Mouse (Mus musculus) CD8-positive naive resting alpha-beta T cell, adult 2 months (primary cell): ENCODE results near the gene Ang5.
"Not testable (repeated sequence)": the region's sequence is repeated elsewhere in the genome, so short reads cannot be mapped to it uniquely, and the experiment has no call there.

Experiments
- DNase-seq, 2 experiments: peaks; one replicate each; pipeline ENCODE4 v3.0.0; 2022; ENCODE audit warnings: low read depth in 2 of 2, low spot score in 2 of 2

The Ang5 gene

DNA sequence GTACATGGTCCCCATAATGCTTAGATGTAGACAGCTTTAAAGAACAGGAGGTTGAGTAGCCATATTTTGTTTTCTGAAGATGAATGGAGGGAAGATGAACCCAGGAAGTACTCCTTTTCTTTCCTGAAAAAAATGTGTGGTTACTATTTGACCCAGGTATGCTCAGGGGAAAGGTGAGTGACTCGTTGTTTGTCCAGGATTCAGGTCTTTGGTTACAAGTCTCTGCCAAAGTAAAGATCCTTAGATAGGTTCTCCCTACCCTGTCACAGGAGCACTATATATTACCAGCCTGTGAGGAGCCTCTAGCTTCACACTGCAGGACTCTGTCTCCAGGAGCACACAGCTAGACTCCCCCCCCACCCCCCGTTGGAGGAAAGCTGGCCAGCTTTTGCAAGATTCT lies at the start of gene Ang5:
TSS of gene Ang5 (plus strand) at position 301 of the 400 bp plus-strand sequence.
- DNase-seq: not testable (repeated sequence)

DNA sequence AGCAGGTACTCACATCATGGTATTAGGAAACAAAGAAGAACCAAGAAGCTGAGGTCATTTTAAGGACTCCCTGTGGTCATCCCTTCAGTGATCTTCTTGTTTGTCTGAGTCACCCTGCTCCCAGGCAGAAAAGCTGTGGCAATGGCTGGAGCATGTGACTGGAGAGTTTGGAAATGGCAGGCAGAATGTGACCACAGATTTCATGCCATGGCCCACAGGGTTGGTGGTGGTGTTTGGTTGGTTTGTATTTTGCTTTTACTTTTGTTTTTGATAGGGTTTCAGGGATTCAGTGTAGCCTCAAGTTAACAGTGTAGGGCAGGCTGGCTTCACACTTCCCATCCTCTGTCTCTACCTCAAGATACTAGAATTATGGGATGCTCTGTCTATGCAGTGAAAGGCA lies 38.7 kb upstream of the Ang5 start:
- DNase-seq: not testable (repeated sequence)

DNA sequence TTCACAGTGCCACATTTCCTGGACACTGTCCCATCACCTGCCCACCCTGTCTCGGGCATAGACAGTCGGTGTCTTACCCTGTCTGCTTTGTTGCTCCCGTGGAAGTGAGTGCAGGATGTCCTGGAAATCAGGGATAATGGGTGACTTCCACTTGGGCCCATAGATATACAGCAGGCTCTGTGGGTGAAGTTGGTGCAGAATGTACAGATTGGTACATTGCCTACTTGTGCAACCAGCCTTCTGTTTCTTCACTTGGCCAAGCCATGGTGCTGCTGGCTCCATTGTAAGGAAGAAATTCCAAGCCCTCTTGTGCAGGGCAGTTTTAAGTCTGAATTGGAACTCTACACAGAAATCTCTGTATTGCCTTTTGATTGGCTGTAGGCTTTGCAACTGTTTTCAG lies 33.4 kb upstream of the Ang5 start, which contains the start of gene Ear10:
TSS of gene Ear10 (minus strand) at position 101 of the 400 bp plus-strand sequence.
- DNase-seq: not testable (repeated sequence)

DNA sequence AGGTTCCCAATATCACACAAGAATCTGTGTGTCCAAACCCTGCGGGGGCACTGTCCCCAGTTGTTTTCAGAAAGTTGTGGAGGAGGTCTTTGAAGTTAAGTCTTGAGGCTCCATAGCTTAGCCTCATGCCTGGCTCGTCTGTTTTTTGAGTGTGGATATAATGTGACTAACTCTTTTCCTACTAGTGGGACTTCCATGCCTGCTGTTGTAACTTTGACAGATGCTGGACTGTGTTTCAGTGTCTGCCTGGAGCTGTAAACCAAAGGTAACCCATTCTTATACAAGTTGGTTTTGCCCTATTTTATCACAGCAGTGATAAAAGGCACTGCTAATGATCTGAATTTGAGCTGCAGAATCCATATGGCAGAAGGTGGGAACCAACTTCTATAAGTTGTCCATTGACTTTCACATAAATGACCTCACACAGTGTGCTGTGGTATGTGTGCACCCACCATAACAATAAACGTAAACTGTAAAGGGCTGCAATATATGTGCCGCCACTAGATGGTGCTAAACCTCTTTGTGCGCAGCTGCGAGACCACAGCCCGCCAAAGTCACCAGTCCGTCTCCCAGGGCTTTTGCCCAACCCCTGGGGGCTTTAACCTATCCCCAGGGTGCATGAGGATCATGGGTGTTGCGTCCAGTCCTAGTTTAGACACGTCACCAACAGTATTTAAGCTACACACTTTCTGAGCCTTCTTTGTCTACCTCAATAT lies 32.0 kb upstream of the Ang5 start, which contains the start of gene Gm8113:
TSS of gene Gm8113 (plus strand) at position 703 of the 716 bp plus-strand sequence.
- peak; percentile 3 to 22 for DNase-seq

DNA sequence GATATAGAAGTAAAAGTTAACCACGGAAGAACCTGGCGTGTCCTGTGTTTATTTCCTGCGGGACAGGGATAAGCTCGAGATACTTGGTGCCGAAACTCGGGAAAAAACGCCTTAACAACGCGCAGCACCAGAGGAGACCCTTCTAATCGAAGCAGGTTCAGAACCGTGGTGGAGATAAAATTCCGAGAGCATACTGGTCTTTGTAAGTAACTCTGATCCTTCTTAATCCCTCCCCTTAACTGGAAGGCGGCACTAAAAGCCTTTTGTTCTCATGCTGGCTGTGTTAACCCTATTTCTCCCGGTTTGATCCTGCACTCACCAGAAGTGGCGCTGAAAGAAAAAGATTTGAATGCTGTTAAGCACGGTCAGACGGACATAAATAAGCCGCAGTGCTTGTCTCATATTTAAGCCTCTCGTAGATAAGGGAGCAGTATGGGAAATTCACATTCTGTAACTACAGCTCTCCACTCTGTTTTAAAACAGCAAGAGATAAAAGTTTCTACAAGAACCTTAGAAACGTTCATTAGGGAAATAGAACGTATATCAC lies 31.4 kb upstream of the Ang5 start:
- not testable (repeated sequence) for DNase-seq

DNA sequence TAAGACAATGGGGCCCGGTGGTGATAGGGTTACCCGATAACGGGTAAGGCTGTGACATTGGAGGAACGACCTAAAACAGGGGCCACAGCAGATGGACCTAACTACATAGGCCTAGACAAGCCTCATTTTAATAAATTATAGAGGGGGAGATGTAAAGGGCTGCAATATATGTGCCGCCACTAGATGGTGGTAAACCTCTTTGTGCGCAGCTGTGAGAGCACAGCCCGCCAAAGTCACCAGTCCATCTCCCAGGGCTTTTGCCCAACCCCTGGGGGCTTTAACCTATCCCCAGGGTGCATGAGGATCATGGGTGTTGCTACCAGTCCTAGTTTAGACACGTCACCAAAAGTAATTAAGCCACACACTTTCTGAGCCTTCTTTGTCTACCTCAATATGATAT lies 23.9 kb upstream of the Ang5 start:
- DNase-seq: not testable (repeated sequence)

DNA sequence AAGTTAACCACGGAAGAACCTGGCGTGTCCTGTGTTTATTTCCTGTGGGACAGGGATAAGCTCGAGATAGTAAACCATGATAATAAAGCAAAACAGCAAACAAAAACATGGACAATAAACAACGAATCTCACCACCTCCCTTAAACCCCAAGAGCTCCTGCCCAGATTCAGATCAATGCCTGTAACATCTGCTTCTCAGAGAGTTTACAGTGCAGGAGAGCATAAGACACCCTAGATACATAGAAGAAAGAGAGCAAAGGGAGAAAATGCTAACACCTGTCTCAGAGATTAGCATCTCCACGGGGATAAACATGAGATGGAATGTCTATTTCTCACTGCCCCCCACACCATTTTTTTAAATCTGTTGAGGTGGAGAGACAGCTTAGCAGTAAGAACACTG lies 23.5 kb upstream of the Ang5 start:
- not testable (repeated sequence) for DNase-seq

DNA sequence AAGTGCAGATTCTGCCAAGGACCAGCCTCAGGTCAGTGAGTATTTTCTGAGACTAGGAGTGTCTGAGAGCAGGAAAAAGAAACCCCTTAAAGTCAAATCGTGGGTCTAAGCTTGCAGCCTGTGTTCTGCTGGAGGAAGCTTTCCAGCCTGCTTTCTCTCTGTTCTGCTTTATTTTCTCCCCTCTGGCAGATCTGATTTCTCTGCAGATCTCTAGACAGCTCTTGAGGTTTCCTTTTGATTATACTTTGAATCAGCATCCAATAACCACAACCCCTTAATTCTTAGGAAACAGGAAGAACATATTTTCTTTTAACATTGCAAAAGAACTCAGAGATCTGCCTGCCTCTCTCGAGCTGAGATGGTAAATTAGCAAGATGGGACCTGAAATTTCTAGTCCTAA lies 3.5 kb upstream of the Ang5 start:
- DNase-seq: not testable (repeated sequence)

DNA sequence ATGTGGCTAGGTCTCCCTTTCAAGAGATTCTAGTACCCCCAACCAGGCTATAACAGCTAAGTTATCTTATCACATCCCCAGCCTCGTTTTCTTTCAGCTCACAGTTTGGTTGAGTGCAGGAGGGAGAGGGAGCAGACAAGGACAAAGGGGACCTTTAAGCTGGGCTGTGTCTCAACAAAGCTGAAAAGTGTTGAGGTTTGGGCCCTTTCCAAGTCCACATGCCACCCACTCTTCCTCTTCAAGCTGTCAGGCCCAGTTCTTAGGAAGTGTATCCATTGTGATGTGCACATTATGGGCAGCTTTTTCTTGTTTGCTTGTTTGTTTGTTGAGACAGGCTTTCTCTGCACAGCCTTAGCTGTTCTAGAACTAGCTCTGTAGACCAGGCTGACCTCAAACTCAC lies 1.8 kb upstream of the Ang5 start:
- not testable (repeated sequence) for DNase-seq

DNA sequence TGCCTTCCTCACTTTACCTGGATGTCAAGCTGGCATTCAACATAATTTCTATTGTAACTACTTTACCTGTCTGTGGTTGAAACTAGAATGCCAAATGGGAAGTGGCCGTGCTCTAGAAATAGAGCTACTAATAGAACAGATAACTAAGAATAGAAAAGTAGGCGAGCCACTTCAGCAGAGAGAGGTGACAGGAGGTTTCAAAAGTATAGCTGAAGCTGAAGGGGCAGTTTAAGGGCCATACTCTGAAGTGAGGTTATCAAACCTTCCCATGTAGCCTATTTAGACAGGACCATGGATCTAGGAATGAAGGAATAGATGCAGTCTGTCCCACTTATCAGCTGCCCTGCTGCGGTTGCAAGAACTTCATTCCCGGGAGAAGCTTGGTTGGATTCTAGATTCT lies 26.6 kb downstream of the Ang5 start:
- no peak for DNase-seq

DNA sequence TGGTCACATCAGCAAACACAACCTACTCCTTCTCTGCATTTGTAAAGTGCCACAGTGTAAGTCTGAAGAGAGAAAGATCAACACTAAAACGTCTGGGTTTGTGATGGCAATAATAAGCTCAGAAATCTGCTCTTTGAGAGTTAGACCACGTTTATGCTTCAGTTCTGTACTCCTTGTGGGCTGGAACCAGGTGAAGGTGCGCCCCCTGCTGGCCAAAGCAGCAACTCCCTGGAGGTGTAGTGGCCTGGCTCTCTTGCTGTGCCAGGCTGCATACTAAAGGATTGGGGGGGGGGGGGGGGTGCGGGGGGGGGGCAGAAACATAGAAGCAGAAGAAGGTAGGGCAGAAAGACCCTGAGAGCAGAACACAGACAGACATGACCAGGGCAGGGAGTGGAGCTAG lies 27.0 kb downstream of the Ang5 start:
- no peak for DNase-seq

DNA sequence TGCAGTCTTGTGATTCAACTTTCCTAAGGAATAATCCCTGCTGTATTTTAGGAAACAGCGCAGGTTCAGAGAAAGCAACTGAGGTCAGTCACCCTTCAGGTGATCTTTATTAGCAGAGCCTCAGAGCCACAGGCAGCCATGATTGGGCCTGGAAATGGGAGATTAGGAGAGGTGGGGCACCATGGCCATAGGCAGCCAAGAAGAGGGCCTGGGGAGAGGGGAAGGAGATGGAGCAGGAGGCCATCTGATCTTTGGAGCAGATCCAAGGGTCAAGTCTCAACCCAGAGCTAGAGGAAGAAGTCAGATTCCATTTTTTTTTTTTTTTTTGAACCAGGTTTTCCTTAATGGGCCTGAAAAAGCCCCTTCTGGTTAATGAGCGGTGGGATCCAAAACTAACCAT lies 29.3 kb downstream of the Ang5 start:
- no peak for DNase-seq

DNA sequence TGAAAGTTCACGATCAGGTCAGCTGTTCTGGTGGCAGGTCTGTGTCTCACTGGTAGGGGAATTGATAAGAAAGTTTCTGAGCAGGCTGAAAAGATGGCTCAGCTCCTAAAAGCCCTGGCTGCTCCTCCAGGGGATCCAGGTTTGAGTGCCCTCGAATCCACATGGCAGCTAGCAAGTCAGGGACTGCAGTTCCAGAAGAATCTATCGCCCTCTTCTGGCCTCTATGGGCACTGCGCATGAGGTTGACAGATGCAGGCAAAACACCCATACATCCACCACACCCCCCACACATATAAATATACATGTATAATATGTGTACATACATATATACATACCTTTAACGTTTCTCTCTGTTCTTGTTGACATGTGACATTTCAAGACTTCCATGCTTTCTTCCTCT lies 30.5 kb downstream of the Ang5 start:
- DNase-seq: peak in 1 of 2 experiments; percentile 3

DNA sequence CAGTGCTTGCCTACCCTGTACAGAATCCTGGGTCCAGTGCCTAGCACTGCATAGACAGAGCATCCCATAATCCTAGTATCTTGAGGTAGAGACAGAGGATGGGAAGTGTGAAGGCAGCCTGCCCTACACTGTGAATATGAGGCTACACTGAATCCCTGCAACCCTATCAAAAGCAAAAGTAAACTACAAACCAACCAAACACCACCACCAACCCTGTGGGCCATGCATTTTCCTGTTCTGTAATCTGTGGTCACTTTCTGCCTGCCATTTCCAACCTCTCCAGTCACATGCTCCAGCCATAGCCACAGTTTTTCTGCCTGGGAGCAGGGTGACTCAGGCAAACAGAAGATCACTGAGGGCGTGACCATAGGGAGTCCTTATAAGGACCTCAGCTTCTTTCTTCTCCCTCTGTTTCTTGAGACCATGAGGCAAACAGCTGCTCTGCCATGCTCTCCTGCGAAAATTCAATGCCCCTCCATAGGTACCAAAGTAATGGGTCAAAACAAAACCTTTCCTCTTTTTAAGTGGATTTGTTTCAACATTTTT lies 41.7 kb downstream of the Ang5 start:
- DNase-seq: not testable (repeated sequence)

DNA sequence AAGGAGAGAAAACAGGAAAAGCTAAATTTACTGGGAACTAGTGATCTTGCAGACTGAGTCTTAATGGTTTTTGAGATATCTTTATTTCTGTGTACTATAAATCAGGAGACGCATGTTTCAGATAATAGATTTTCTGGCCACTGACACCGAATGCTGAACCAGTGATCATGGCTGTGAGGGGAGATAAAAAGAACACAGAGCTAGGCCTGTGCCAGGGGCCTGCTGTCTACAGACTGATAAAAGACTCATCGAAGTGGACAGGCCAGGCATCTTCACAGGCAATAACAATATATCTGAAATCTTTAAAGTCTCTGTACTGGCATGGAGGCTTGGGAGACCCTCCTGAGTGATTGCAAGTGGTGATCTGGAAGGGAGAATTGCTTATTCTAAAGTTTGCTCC lies 44.7 kb downstream of the Ang5 start:
- no peak for DNase-seq

DNA sequence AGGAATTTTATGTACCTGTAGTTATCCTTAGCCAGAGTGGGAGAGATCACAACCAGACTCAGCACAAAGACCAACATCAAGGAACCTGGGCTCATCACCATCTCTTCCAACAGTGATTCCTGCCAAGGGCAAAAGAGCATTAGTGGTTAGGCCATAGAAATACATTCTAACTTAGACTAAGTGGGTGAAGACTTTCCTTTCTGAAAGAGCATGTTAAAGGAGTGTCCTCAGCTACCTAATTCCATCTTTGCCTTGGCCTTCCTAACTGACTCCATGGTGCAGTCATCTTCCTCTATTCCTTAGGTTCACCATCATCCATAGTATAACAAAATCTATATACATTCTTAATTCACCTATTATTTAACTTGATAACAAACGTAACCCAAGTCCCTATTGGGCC lies 45.3 kb downstream of the Ang5 start, which contains the start of gene Ang6:
TSS of gene Ang6 (minus strand) at position 101 of the 400 bp plus-strand sequence.
- no peak for DNase-seq

DNA sequence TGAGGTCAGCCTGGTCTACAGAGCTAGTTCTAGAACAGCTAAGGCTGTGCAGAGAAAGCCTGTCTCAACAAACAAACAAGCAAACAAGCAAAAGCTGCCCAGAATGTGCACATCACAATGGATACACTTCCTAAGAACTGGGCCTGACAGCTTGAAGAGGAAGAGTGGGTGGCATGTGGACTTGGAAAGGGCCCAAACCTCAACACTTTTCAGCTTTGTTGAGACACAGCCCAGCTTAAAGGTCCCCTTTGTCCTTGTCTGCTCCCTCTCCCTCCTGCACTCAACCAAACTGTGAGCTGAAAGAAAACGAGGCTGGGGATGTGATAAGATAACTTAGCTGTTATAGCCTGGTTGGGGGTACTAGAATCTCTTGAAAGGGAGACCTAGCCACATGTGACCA lies 51.2 kb downstream of the Ang5 start:
- not testable (repeated sequence) for DNase-seq

DNA sequence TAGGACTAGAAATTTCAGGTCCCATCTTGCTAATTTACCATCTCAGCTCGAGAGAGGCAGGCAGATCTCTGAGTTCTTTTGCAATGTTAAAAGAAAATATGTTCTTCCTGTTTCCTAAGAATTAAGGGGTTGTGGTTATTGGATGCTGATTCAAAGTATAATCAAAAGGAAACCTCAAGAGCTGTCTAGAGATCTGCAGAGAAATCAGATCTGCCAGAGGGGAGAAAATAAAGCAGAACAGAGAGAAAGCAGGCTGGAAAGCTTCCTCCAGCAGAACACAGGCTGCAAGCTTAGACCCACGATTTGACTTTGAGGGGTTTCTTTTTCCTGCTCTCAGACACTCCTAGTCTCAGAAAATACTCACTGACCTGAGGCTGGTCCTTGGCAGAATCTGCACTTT lies 52.8 kb downstream of the Ang5 start:
- DNase-seq: not testable (repeated sequence)
